ENCODE assay signal across 13 mouse cellular contexts in the genomic region with DNA sequence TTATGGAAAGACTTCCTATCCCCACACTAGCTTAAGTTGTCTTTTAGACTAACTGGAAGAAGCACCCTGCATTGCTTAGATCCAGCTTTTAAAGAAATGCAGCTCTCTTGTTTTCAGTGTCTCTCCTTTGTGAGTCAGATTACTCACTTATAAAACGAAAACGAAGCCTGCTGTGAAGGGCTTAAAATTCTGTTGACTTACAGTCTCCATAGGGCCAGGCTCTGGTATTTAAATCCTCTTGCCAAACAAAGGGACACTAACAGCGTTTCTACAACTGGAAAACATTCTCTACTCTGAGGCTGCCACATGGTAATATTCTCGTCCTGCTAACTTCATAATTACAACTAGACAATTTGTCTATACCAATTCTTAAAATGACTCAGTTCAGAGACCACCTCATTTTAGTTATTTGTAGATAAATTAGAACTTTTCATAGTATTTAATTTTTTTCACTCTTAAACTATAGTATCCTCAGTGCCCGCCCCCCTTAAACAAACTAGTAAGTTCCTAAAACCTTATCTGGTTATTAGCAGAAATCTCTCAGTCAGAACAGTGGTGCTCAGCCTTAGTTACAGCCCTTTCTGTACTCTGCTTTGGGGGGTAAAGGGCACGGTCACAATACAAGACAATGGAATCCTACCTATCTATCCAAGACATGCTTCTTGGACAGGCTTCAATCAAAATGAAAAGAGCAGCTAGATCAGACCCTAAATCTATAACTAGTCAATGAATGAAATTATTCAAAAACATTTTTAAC.
DNase-seq lines count a peak whose midpoint lies in the region; ATAC-seq lines count a peak whose summit lies in the region.
"Had no signal": no experiment of that assay in that cellular context is flagged by ENCODE, and none has a peak within 500 bp of the region (broad histone marks: within the 10 kb centered on the region; RNA-seq: fewer than 3 reads in every experiment).

No protein-coding gene starts in this region.

- H3K4me3 ChIP-seq in hindbrain, embryonic 13.5 days = no peak overlapping the region
- H3K4me3 ChIP-seq in hindbrain, embryonic 16.5 days (ENCODE audit: low read length) = no peak overlapping the region
- H3K4me3 ChIP-seq in liver, embryonic 12.5 days = no peak overlapping the region

- 0 out of 2 replicates have a peak overlapping the region, but pooled peaks have one; percentile 37 for H3K27ac ChIP-seq in hindbrain, embryonic 13.5 days
- no peak overlapping the region for H3K27ac ChIP-seq in hindbrain, embryonic 16.5 days (ENCODE audit: low read depth, low read length)
- H3K27ac ChIP-seq in liver, embryonic 12.5 days = peak overlapping the region; percentile 69

- whole genome bisulfite sequencing in hindbrain, embryonic 13.5 days = 32% methylated on average over 6 of the region's 6 CpGs
- WGBS in hindbrain, embryonic 16.5 days = 35% methylated on average over 6 of the region's 6 CpGs
- WGBS in liver, embryonic 12.5 days (ENCODE audit: insufficient replicate concordance) = 41% methylated on average over 6 of the region's 6 CpGs

- H3K9me3 ChIP-seq in hindbrain, embryonic 13.5 days = no peaks in the 10 kb centered on the region
- no peaks in the 10 kb centered on the region for H3K9me3 ChIP-seq in hindbrain, embryonic 16.5 days (ENCODE audit: control insufficient read depth, low read length)
- no peaks in the 10 kb centered on the region for H3K9me3 ChIP-seq in liver, embryonic 12.5 days (replicated peaks)
- H3K9me3 ChIP-seq: megakaryocyte, embryonic 14.5 days had no signal

- no peaks in the 10 kb centered on the region for H3K27me3 ChIP-seq in hindbrain, embryonic 13.5 days
- no peaks in the 10 kb centered on the region for H3K27me3 ChIP-seq in hindbrain, embryonic 16.5 days (replicated peaks; ENCODE audit: control insufficient read depth, insufficient read depth, low read length)
- H3K27me3 ChIP-seq in liver, embryonic 12.5 days (replicated peaks) = no peaks in the 10 kb centered on the region
- H3K27me3 ChIP-seq: megakaryocyte, embryonic 14.5 days had no signal

- peaks cover 14% of the 10 kb centered on the region for H3K4me1 ChIP-seq in hindbrain, embryonic 13.5 days (replicated peaks)
- H3K4me1 ChIP-seq in hindbrain, embryonic 16.5 days (ENCODE audit: control insufficient read depth, insufficient read depth, low read depth, low read length) = no peaks in the 10 kb centered on the region
- H3K4me1 ChIP-seq in liver, embryonic 12.5 days = peaks cover 70% of the 10 kb centered on the region

- no peak overlapping the region for H3K9ac ChIP-seq in hindbrain, embryonic 13.5 days
- H3K9ac ChIP-seq in hindbrain, embryonic 16.5 days (ENCODE audit: low read depth, low read length) = no peak overlapping the region
- no peak overlapping the region for H3K9ac ChIP-seq in liver, embryonic 12.5 days

- no peak for ATAC-seq in hindbrain, embryonic 13.5 days (ENCODE audit: low FRiP score)
- no peak for ATAC-seq in hindbrain, embryonic 16.5 days
- ATAC-seq in CD4-positive, CD25-positive, alpha-beta regulatory T cell, adult 4 months = peak; percentile 15
- no peak for ATAC-seq in liver, embryonic 12.5 days
- no peak for ATAC-seq in frontal cortex, adult (ENCODE audit: low TSS enrichment)

- H3K36me3 ChIP-seq in hindbrain, embryonic 13.5 days = no peaks in the 10 kb centered on the region
- no peaks in the 10 kb centered on the region for H3K36me3 ChIP-seq in hindbrain, embryonic 16.5 days (ENCODE audit: control insufficient read depth, insufficient read depth, low read length)
- no peaks in the 10 kb centered on the region for H3K36me3 ChIP-seq in liver, embryonic 12.5 days

- DNase-seq in R1 (ENCODE audit: low read depth, low spot score) = peak; percentile 98
- DNase-seq in gastrocnemius, postnatal 25 days = no peak
- DNase-seq in adrenal gland, postnatal 10 days = no peak
- DNase-seq: cerebellum, adult 2 months; left cerebral cortex, postnatal 4 days; right cerebral cortex, adult 18-20 months; thymus, adult 18-20 months had no signal

- H3K4me2 ChIP-seq in hindbrain, embryonic 13.5 days = no peak overlapping the region
- H3K4me2 ChIP-seq in hindbrain, embryonic 16.5 days (ENCODE audit: low read length) = no peak overlapping the region
- no peak overlapping the region for H3K4me2 ChIP-seq in liver, embryonic 12.5 days
